Mouse (Mus musculus) gastrocnemius, adult 18-20 months (tissue): Measurements from ENCODE around the gene Zfp846. TPM values are rescaled to one million over a fixed set of nuclear protein-coding genes. Genes with fewer than 3 reads are reported as not detected.

Experiments
- DNase-seq: peaks from one replicate; pipeline ENCODE4 v3.0.0; 2021; ENCODE audit warnings: low spot score
- total RNA-seq, 2 experiments: library from RNA; stranded (reverse); gene quantifications; 2 replicates each; pipeline ENCODE4 v1.2.3; 2021

Zfp846 gene
- total RNA-seq, 2 experiments from 2014 or later, result 1.7 to 2.3 TPM

- DNase-seq, result no peak
Observed at GRCm38 (mm10) chr9:20636790-20637189, 55.7 kb downstream of the Zfp846 start.

DNA sequence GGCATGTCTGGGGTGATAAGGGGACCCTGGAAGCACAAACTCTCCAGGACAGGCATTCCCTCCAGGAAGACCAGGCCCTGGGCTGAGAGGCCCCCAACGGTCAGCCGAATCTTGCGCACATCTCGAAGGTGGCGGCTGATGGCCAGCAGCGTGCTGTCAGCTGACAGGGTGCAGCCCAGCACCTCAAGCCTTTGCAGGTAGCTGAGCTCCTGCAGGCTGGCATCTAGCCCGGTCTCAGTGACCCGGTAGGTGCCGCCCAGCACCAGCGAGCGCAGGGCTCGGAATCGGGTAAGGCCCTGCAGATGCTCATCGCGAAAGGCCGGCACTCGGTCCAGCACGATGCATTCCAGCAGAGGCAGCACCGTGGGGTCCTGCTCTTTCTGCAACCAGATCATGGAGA is 57.5 kb downstream of the Zfp846 start:
- no peak for DNase-seq

DNA sequence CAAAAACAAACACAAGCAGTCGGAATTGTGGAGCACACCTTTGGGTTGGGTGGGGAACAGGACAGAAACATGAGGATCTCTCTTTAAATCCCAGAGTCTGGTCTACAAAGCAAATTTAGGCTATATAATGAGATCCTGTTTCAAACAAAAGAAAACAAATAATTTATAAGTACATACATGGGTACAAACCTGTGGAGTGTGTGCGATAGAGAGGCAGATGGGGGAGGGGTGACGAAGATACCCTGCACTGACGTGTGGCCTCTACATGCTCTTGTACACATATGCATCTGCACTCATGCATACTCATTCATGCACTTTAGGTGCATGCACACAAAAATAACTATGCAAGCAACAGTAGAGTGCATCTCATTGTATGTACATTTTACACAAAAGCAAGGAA is 58.4 kb downstream of the Zfp846 start:
- DNase-seq, result no peak

DNA sequence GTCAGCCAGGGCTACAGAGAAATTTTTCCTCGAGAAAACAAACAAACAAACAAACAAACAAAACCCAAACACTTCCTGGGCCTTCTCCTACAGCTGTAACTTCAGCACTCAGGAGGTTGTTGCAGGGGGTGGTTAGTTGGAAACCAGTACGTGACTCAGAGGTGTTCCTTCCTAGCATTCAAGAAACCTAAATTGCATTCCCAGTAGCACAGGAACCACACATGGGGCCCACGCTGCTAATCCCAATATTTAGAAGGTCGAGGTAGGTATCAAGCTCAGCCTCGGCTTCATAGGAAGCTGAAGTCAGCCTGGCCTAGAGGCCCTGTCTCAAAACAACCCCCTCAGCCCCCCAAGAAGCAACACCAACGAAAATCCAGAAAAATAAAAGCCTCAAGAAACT is 60.4 kb downstream of the Zfp846 start:
- DNase-seq, result no peak

GRCm38 (mm10) chr9:20642101-20642895 is 61.2 kb downstream of the Zfp846 start, which contains the start of gene Ubl5:
Ubl5 (plus strand) TSS chr9:20642878.
- peak; percentile 37 for DNase-seq

GRCm38 (mm10) chr9:20642896-20643466 is 61.9 kb downstream of the Zfp846 start:
- DNase-seq, result peak; percentile 69

DNA sequence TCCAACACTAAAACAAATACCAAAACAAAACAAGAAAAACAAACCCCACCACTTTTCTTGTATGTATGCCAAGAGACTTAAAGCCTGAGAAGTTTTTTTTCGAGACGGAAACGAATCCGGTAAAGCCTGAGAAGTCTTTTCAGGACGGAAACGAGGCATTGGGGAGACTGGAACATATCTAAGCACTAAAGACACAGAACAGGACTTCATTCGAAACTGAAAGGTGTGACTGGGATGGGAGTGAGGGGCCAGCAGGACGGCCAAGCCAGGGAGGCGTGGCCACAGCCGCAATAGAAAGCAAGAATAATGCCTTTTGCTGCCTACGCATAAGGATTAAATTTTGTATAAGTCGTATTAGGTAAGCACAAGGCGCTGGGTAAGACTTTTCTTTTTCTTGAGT is 62.7 kb downstream of the Zfp846 start:
- no peak for DNase-seq

GRCm38 (mm10) chr9:20644360-20645081 is 63.4 kb downstream of the Zfp846 start, which contains the start of gene Fbxl12:
Fbxl12 (minus strand) TSS chr9:20644767.
- peak; percentile 75 for DNase-seq

GRCm38 (mm10) chr9:20645121-20645520 is 64.0 kb downstream of the Zfp846 start:
- no peak for DNase-seq

GRCm38 (mm10) chr9:20651602-20652259 is 70.6 kb downstream of the Zfp846 start, which contains the start of gene Pin1:
Pin1 (plus strand) TSS chr9:20652095.
- peak; percentile 98 for DNase-seq

DNA sequence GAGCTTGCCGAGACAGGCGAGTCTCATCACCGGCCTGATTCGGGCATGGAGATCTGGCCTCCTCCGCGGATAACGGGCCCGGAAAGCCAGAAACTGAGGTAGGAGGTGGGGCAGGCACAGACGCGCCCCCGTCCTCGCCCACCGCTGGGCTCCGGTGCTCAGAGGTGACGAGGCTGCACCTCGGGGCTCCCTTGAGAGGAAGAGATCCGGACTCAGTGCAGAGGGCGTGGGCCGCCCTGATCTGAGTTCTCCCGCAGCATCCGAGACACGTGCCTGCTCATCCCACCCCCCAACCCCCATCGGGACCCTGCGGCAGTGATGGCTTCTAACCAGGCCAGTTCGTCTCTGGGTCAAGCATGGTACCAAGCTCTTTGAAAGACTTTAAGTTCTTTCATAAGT is 71.2 kb downstream of the Zfp846 start:
- DNase-seq, result no peak

DNA sequence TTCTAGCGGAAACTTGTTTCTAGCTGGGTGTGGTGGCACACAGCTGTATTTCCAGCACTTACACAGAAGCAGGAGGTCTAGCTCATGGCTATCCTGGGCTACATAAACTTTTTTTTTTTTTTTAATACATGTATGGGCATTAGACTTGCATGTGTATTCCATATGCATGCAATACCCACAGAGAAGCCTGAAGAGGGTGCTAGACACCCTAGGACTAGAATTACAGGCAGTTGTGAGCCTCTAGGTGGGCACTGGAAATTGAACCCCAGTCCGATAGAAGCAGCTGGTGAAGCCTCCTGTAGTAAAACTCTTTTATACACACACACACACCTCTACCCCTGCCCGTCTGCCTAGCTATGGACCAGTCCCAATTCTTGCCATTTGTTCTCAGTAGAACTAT is 72.8 kb downstream of the Zfp846 start:
- no peak for DNase-seq

Other genes with a start within 250 kb of the Zfp846 start
- not detected for gene Olfr18, start 245.2 kb upstream of the Zfp846 start, total RNA-seq
- gene Zfp560, start 196.1 kb upstream of the Zfp846 start, total RNA-seq, result 10 to 100 TPM; 12.7 to 13.5 TPM
- 1 to 10 TPM; 5.9 to 7.0 TPM for gene Zfp26, start 121.1 kb upstream of the Zfp846 start, total RNA-seq
- gene Zfp426, start 88.5 kb upstream of the Zfp846 start, total RNA-seq, result 1 to 10 TPM; 7.2 to 7.5 TPM
- gene Zfp266, start 59.9 kb upstream of the Zfp846 start, total RNA-seq, result 10 to 100 TPM; 15.6 to 15.8 TPM
- 100 to 1,000 TPM; 210 to 236 TPM for gene Ubl5, start 61.6 kb downstream of the Zfp846 start, total RNA-seq
- gene Fbxl12, start 63.5 kb downstream of the Zfp846 start, total RNA-seq, result 1 to 10 TPM; 3.7 to 4.6 TPM
- gene Pin1, start 70.8 kb downstream of the Zfp846 start, total RNA-seq, result 10 to 100 TPM; 12.4 to 14.8 TPM
- under 1 TPM in 1 of 2 experiments, not detected in 1; 0.11 TPM for gene Olfm2, start 165.1 kb downstream of the Zfp846 start, total RNA-seq
- 10 to 100 TPM; 14.4 to 15.4 TPM for gene Col5a3, start 233.8 kb downstream of the Zfp846 start, total RNA-seq
- 1 to 10 TPM in 1 of 2 experiments, under 1 TPM in 1; 0.48 to 1.7 TPM for gene Rdh8, start 237.2 kb downstream of the Zfp846 start, total RNA-seq